Mouse (Mus musculus): ENCODE results near the gene Prrx2. TPM values are rescaled to one million over a fixed set of nuclear protein-coding genes. Genes with fewer than 3 reads are reported as not detected.
"Not testable (repeated sequence)": the region's sequence is repeated elsewhere in the genome, so short reads cannot be mapped to it uniquely, and the experiment has no call there.

The Prrx2 gene
- polyA plus RNA-seq, 1 experiment from 2014 or later: 2.7 TPM

DNA sequence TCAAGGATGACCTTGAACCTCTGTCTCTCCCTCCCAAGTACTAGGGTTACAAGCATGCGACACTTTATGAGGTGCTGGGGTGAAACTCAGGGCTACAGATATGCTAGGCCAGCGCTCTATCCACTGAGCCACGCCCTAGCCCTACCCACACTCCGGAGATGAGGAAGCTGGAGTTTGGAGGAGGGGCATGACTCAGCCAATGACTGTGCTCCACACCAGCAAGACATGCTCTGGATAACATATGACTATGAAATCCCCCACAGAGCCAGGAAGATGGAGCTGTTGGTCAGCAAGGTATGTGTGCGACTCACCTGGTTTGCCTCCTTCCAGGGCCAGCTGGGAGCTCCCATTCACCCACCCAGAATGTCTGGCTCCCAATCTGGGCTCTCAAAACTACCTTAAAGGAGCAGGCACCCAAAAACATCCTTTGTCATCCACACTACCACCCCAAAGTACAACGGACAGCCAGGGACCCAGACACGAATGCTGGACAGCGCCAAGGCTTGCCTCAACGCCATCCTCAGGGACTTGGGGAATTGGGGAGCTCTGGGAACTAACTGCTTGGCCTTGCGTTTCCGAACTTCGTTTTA lies 94.2 kb downstream of the Prrx2 start:
- Histone ChIP-seq H3K4me3 (replicated peaks) (peak overlapping the region; percentile 35), H3K27ac (replicated peaks) (peak overlapping the region; percentile 72; the same call in 1 of the 2 replicates), H3K9ac (replicated peaks) (peak overlapping the region; percentile 48), H3K27me3 (replicated peaks) (no peaks in the 10 kb centered on the region), H3K4me1 (peaks cover 24% of the 10 kb centered on the region), H3K36me3 (no peaks in the 10 kb centered on the region), H3K4me2 (peak overlapping the region; percentile 66), H3K9me3 (replicated peaks) (no peaks in the 10 kb centered on the region)
- peak; percentile 42; the same call in 1 of the 2 replicates for ATAC-seq (ENCODE audit: low FRiP score)
- 33% methylated on average over 12 of the region's 12 CpGs for WGBS

DNA sequence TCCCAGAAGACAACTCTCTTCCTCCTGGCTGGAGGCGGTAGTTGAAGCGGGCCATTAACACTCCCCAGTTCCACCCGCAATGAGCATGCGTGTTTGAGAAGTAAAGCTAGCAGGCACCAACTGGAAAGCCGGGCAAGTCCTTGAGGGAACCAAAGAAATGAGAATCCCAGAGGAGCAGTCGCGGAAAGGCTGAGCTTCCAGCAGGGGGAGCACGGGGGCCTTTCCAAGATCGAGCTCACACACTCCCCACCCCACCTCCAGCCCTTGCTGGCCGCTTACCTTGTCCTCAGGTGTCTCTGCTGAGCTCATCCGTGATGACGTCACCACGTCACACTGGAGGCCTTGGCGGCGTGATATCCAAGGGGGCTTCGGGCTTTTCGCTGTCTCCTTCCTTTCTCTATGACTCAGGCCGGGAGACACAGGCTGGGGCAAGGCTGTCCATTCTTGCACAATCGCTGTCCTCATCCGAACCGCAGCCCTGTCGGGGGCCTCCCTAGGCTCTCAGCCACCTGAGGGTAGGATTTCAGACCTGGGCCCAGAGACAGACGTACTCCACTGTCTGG lies 94.8 kb downstream of the Prrx2 start, which contains the start of gene Ptges:
TSS of gene Ptges (minus strand) at position 381 of the 563 bp plus-strand sequence.
- Histone ChIP-seq H3K27me3 (replicated peaks) (no peaks in the 10 kb centered on the region), H3K9me3 (replicated peaks) (no peaks in the 10 kb centered on the region), H3K4me3 (replicated peaks) (peak within 1 kb of the TSS; percentile 35), H3K4me2 (peak within 1 kb of the TSS; percentile 66), H3K27ac (replicated peaks) (peak within 1 kb of the TSS; percentile 72), H3K9ac (replicated peaks) (peak within 1 kb of the TSS; percentile 48), H3K4me1 (peaks cover 24% of the 10 kb centered on the region), H3K36me3 (no peaks in the 10 kb centered on the region)
- ATAC-seq (ENCODE audit: low FRiP score): peak; percentile 85
- WGBS: 4% methylated on average over 23 of the region's 23 CpGs

DNA sequence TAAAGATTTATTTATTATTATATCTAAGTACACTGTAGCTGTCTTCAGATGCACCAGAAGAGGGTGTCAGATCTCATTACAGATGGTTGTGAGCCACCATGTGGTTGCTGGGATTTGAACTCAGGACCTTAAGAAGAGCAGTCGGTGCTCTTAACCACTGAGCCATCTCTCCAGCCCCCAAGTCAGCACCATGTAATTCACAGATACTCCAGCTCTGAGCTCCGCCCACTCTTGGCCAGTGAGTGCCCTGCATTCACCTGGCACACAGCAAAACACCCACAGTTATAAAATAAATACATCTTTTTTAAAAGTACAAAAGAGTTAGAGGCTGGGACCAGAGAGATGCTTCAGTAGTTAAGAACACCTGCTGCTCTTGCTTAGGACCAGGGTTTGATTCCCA lies 96.1 kb downstream of the Prrx2 start:
- not testable (repeated sequence) for H3K4me3 ChIP-seq (replicated peaks); H3K9me3 ChIP-seq (replicated peaks); H3K27ac ChIP-seq (replicated peaks); ATAC-seq (ENCODE audit: low FRiP score); H3K36me3 ChIP-seq; H3K9ac ChIP-seq (replicated peaks); H3K27me3 ChIP-seq (replicated peaks); H3K4me2 ChIP-seq
- 94% methylated on average over 2 of the region's 2 CpGs for WGBS
- peaks cover 24% of the 10 kb centered on the region for H3K4me1 ChIP-seq

Other genes with a start within 250 kb of the Prrx2 start
- 0.31 and 0.83 TPM in 2 replicates for gene Cstad, start 239.9 kb upstream of the Prrx2 start, polyA plus RNA-seq (2015; fragmentation: Nextera tagmentation; extraction: Ambion mirVana)
- gene 1700001O22Rik, start 31.3 kb upstream of the Prrx2 start, polyA plus RNA-seq (2015; fragmentation: Nextera tagmentation; extraction: Ambion mirVana): 1.5 and 2.2 TPM in 2 replicates
- 92.6 and 107 TPM in 2 replicates for gene Ntmt1, start 27.1 kb upstream of the Prrx2 start, polyA plus RNA-seq (2015; fragmentation: Nextera tagmentation; extraction: Ambion mirVana)
- 40.7 and 44.0 TPM in 2 replicates for gene Asb6, start 4.6 kb upstream of the Prrx2 start, polyA plus RNA-seq (2015; fragmentation: Nextera tagmentation; extraction: Ambion mirVana)
- 3.6 and 4.0 TPM in 2 replicates for gene Ptges, start 94.9 kb downstream of the Prrx2 start, polyA plus RNA-seq (2015; fragmentation: Nextera tagmentation; extraction: Ambion mirVana)
- 17.3 and 20.2 TPM in 2 replicates for gene Tor1b, start 118.0 kb downstream of the Prrx2 start, polyA plus RNA-seq (2015; fragmentation: Nextera tagmentation; extraction: Ambion mirVana)
- gene Tor1a, start 133.0 kb downstream of the Prrx2 start, polyA plus RNA-seq (2015; fragmentation: Nextera tagmentation; extraction: Ambion mirVana): 89.5 and 93.2 TPM in 2 replicates
- gene BC005624, start 147.2 kb downstream of the Prrx2 start, polyA plus RNA-seq (2015; fragmentation: Nextera tagmentation; extraction: Ambion mirVana): 86.5 and 93.2 TPM in 2 replicates
- gene Usp20, start 147.3 kb downstream of the Prrx2 start, polyA plus RNA-seq (2015; fragmentation: Nextera tagmentation; extraction: Ambion mirVana): 44.3 and 49.7 TPM in 2 replicates